Mouse (Mus musculus): Measurements from ENCODE around the gene Rnf38. TPM values are rescaled to one million over a fixed set of nuclear protein-coding genes. Genes with fewer than 3 reads are reported as not detected.

Rnf38 gene
- polyA plus RNA-seq, 1 experiment from 2014 or later = 40.7 TPM

- no peak for ATAC-seq (replicated peaks)
- H3K9me3 ChIP-seq = no peaks in the 10 kb centered on the region
- WGBS = 81% methylated on average over 2 of the region's 2 CpGs
Observed at GRCm38 (mm10) chr4:44163034-44163433, 70.6 kb downstream of the Rnf38 start.

GRCm38 (mm10) chr4:44160990-44161689, 72.4 kb downstream of the Rnf38 start:
- Histone ChIP-seq H3K4me3 (no peak overlapping the region), H3K9me3 (no peaks in the 10 kb centered on the region), H3K27ac (replicated peaks) (no peak overlapping the region), H3K36me3 (peaks cover 3% of the 10 kb centered on the region; the same call in 1 of the 2 replicates), H3K4me2 (replicated peaks) (no peak overlapping the region), H3K9ac (replicated peaks) (no peak overlapping the region), H3K4me1 (peaks cover 60% of the 10 kb centered on the region), H3K27me3 (no peaks in the 10 kb centered on the region)
- 47% methylated on average over 13 of the region's 13 CpGs for WGBS
- ATAC-seq (replicated peaks) = no peak

More at GRCm38 (mm10) chr4:44163034-44163433, 70.6 kb downstream of the Rnf38 start:
- Histone ChIP-seq H3K27me3 (no peaks in the 10 kb centered on the region), H3K36me3 (peaks cover 3% of the 10 kb centered on the region; the same call in 1 of the 2 replicates), H3K27ac (replicated peaks) (no peak overlapping the region), H3K4me1 (peaks cover 64% of the 10 kb centered on the region), H3K4me2 (replicated peaks) (no peak overlapping the region), H3K9ac (replicated peaks) (no peak overlapping the region), H3K4me3 (no peak overlapping the region)

GRCm38 (mm10) chr4:44159839-44160238, 73.8 kb downstream of the Rnf38 start:
- H3K4me3 ChIP-seq = no peak overlapping the region
- WGBS = 87% methylated on average over 8 of the region's 8 CpGs
- no peak overlapping the region for H3K27ac ChIP-seq (replicated peaks)
- H3K36me3 ChIP-seq = peaks cover 5% of the 10 kb centered on the region; the same call in 1 of the 2 replicates
- H3K9ac ChIP-seq (replicated peaks) = no peak overlapping the region
- H3K27me3 ChIP-seq = no peaks in the 10 kb centered on the region
- no peak for ATAC-seq (replicated peaks)
- peaks cover 47% of the 10 kb centered on the region for H3K4me1 ChIP-seq
- no peaks in the 10 kb centered on the region for H3K9me3 ChIP-seq
- no peak overlapping the region for H3K4me2 ChIP-seq (replicated peaks)

- no peak overlapping the region for H3K27ac ChIP-seq (replicated peaks)
- no peak for ATAC-seq (replicated peaks)
- no peaks in the 10 kb centered on the region for H3K9me3 ChIP-seq
- H3K4me2 ChIP-seq (replicated peaks) = no peak overlapping the region
- H3K4me3 ChIP-seq = no peak overlapping the region
- H3K4me1 ChIP-seq = peaks cover 14% of the 10 kb centered on the region
- WGBS = 72% methylated on average over 6 of the region's 6 CpGs
- no peaks in the 10 kb centered on the region for H3K27me3 ChIP-seq
- H3K9ac ChIP-seq (replicated peaks) = no peak overlapping the region
- peaks cover 5% of the 10 kb centered on the region; the same call in 1 of the 2 replicates for H3K36me3 ChIP-seq
Observed at GRCm38 (mm10) chr4:44156481-44156880, 77.1 kb downstream of the Rnf38 start.

GRCm38 (mm10) chr4:44154884-44155283, 78.7 kb downstream of the Rnf38 start:
- Histone ChIP-seq H3K4me1 (0 out of 2 replicates have a peak, but pooled peaks cover 5% of the 10 kb centered on the region), H3K9me3 (no peaks in the 10 kb centered on the region), H3K4me3 (no peak overlapping the region), H3K36me3 (peaks cover 19% of the 10 kb centered on the region), H3K9ac (replicated peaks) (no peak overlapping the region), H3K27me3 (no peaks in the 10 kb centered on the region), H3K4me2 (replicated peaks) (no peak overlapping the region), H3K27ac (replicated peaks) (no peak overlapping the region)
- no peak for ATAC-seq (replicated peaks)
- 91% methylated on average over 4 of the region's 4 CpGs for WGBS

- no peaks in the 10 kb centered on the region for H3K4me1 ChIP-seq
- no peak overlapping the region for H3K4me2 ChIP-seq (replicated peaks)
- H3K27ac ChIP-seq (replicated peaks) = no peak overlapping the region
- H3K4me3 ChIP-seq = no peak overlapping the region
- H3K36me3 ChIP-seq = peaks cover 31% of the 10 kb centered on the region
- H3K9ac ChIP-seq (replicated peaks) = no peak overlapping the region
- no peak for ATAC-seq (replicated peaks)
- 90% methylated on average over 4 of the region's 4 CpGs for WGBS
- no peaks in the 10 kb centered on the region for H3K9me3 ChIP-seq
- H3K27me3 ChIP-seq = no peaks in the 10 kb centered on the region
Observed at GRCm38 (mm10) chr4:44152904-44153303, 80.7 kb downstream of the Rnf38 start.

GRCm38 (mm10) chr4:44126805-44127204, 106.8 kb downstream of the Rnf38 start:
- Histone ChIP-seq H3K4me3 (no peak overlapping the region), H3K27me3 (no peaks in the 10 kb centered on the region), H3K9ac (replicated peaks) (no peak overlapping the region), H3K36me3 (peaks cover 60% of the 10 kb centered on the region), H3K4me2 (replicated peaks) (no peak overlapping the region), H3K4me1 (no peaks in the 10 kb centered on the region), H3K27ac (replicated peaks) (no peak overlapping the region), H3K9me3 (no peaks in the 10 kb centered on the region)
- ATAC-seq (replicated peaks) = no peak
- 96% methylated on average over 12 of the region's 12 CpGs for WGBS

- Histone ChIP-seq H3K36me3 (peaks cover 3% of the 10 kb centered on the region; the same call in 1 of the 2 replicates), H3K4me1 (no peaks in the 10 kb centered on the region), H3K4me3 (no peak overlapping the region), H3K27ac (replicated peaks) (no peak overlapping the region), H3K4me2 (replicated peaks) (no peak overlapping the region), H3K9me3 (no peaks in the 10 kb centered on the region), H3K9ac (replicated peaks) (no peak overlapping the region), H3K27me3 (no peaks in the 10 kb centered on the region)
- no peak for ATAC-seq (replicated peaks)
- 54% methylated on average over 9 of the region's 9 CpGs for WGBS
Observed at GRCm38 (mm10) chr4:44119410-44120201, 114.0 kb downstream of the Rnf38 start.

GRCm38 (mm10) chr4:44115046-44115445, 118.5 kb downstream of the Rnf38 start:
- H3K9me3 ChIP-seq = no peaks in the 10 kb centered on the region
- H3K27me3 ChIP-seq = no peaks in the 10 kb centered on the region
- H3K4me1 ChIP-seq = peaks cover 6% of the 10 kb centered on the region
- no peaks in the 10 kb centered on the region for H3K36me3 ChIP-seq
- WGBS = 84% methylated on average over 13 of the region's 13 CpGs
- no peak for ATAC-seq (replicated peaks)
- H3K4me3 ChIP-seq = no peak overlapping the region
- H3K27ac ChIP-seq (replicated peaks) = no peak overlapping the region
- no peak overlapping the region for H3K4me2 ChIP-seq (replicated peaks)
- no peak overlapping the region for H3K9ac ChIP-seq (replicated peaks)

GRCm38 (mm10) chr4:44113393-44114138, 120.0 kb downstream of the Rnf38 start:
- H3K4me2 ChIP-seq (replicated peaks) = no peak overlapping the region
- no peak overlapping the region for H3K9ac ChIP-seq (replicated peaks)
- H3K27ac ChIP-seq (replicated peaks) = no peak overlapping the region
- H3K27me3 ChIP-seq = no peaks in the 10 kb centered on the region
- peaks cover 6% of the 10 kb centered on the region for H3K4me1 ChIP-seq
- WGBS = 38% methylated on average over 16 of the region's 16 CpGs
- H3K9me3 ChIP-seq = no peaks in the 10 kb centered on the region
- ATAC-seq (replicated peaks) = no peak
- no peak overlapping the region for H3K4me3 ChIP-seq
- H3K36me3 ChIP-seq = no peaks in the 10 kb centered on the region

GRCm38 (mm10) chr4:44112741-44113140, 120.8 kb downstream of the Rnf38 start:
- no peak for ATAC-seq (replicated peaks)
- H3K9ac ChIP-seq (replicated peaks) = no peak overlapping the region
- no peaks in the 10 kb centered on the region for H3K27me3 ChIP-seq
- no peak overlapping the region for H3K4me2 ChIP-seq (replicated peaks)
- H3K36me3 ChIP-seq = no peaks in the 10 kb centered on the region
- no peak overlapping the region for H3K27ac ChIP-seq (replicated peaks)
- WGBS = 29% methylated on average over 4 of the region's 4 CpGs
- no peak overlapping the region for H3K4me3 ChIP-seq
- no peaks in the 10 kb centered on the region for H3K9me3 ChIP-seq
- peaks cover 6% of the 10 kb centered on the region for H3K4me1 ChIP-seq

- Histone ChIP-seq H3K4me3 (no peak overlapping the region), H3K4me2 (replicated peaks) (no peak overlapping the region), H3K27me3 (no peaks in the 10 kb centered on the region), H3K36me3 (no peaks in the 10 kb centered on the region), H3K27ac (replicated peaks) (no peak overlapping the region), H3K4me1 (peaks cover 12% of the 10 kb centered on the region), H3K9me3 (no peaks in the 10 kb centered on the region), H3K9ac (replicated peaks) (no peak overlapping the region)
- WGBS = 83% methylated on average over 7 of the region's 7 CpGs
- no peak for ATAC-seq (replicated peaks)
Observed at GRCm38 (mm10) chr4:44110771-44111170, 122.8 kb downstream of the Rnf38 start.

Measured in forebrain, embryonic 15.5 days (tissue).